Mouse (Mus musculus): ENCODE data around the gene Shtn1.

GRCm38 (mm10) chr19:58942841-58943828 is 132.8 kb downstream of the Shtn1 start, which contains the start of the genes Eno4 and Hspa12a:
- no peak for TF ChIP-seq GATA1 (IDR thresholded peaks at IDR 0.05; ENCODE audit: borderline replicate concordance, low read length)
- no peak for TF ChIP-seq FLI1 (IDR thresholded peaks at IDR 0.05; ENCODE audit: low read length)
